Mouse (Mus musculus) G1E-ER4 (cell line): ENCODE results near the gene Gm5447. TPM values are rescaled to one million over a fixed set of nuclear protein-coding genes. Genes with fewer than 3 reads are reported as not detected.

Experiments used
- GATA1 ChIP-seq: IDR thresholded peaks from one replicate; pipeline ENCODE4 v1.8.0; 2012; ENCODE audit warnings: low read length, inconsistent platforms
- polyA plus RNA-seq: library from polyadenylated mRNA; stranded (reverse); fragments of >175 nt; gene quantifications from 2 replicates; pipeline ENCODE4 v1.2.3, GENCODE M21; 2012

Gene Gm5447
- polyA plus RNA-seq, 1 experiment, result not detected

DNA sequence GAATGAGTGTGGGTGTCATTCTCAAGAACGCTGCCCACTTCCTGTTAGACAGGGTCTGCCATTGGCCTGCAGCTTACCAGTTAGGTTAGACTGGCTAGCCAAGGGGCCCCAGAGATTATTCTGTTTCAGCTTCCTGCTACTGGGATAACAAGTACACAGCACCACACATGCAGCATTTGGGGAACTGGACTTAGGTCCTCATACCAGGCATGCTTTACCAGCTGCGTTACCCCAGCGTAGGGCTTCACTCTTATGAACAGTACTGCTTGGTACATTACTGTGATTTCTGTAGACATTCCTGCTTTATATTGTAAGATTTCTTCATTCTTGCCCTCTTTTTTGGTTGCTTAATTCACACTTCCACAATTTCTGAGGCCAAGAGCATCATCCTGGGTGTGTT is 43.5 kb downstream of the Gm5447 start:
- no peak for TF ChIP-seq GATA1

GRCm38 (mm10) chr13:31021514-31021913 is 47.5 kb downstream of the Gm5447 start:
- no peak for TF ChIP-seq GATA1

DNA sequence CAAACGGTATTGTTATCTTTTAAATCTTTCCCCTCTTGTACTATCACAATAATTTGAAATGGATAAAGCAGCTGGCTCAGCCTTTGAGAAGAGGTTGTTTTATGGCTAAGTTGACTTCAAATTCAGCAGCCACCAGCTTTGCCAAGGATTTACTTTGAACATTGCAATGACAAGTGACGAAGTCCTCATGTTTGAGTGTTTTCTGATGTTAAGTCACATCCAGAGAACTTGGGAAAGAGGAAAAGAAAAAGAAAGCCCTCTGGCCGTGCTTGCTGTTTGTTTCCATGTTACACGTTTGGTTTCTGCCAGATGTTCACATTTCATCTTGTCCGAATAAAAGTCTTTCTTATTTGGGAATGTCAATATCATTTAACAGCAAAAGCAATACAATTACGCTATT is 47.9 kb downstream of the Gm5447 start:
- TF ChIP-seq GATA1, result no peak

DNA sequence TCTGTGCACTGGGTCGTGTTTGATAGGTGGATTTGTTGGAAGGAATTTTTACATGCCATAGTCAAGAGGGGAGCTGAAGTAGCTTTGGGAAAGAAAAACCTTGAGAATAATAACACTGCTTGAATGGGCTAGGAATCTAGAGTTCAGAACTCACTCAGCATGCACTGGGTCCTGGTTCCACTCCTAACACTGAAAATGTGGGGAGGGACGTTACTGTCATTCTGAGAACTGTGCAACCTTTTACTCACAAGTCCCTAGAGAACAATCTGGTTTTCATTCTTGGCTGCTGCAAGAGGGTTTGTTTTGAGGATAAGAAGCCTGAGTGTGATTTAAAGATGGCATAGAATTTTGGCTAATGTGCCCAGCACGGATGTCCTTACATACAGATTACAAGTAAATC is 49.7 kb downstream of the Gm5447 start:
- no peak for TF ChIP-seq GATA1

Other genes with a start within 250 kb of the Gm5447 start
- not detected in 2 replicates for gene Irf4, start 225.0 kb upstream of the Gm5447 start, polyA plus RNA-seq
- not detected in 2 replicates for gene Hus1b, start 26.4 kb upstream of the Gm5447 start, polyA plus RNA-seq
- gene Exoc2, start 111 bp upstream of the Gm5447 start, polyA plus RNA-seq, result 6.0 and 6.1 TPM in 2 replicates